Comparison of ENCODE assay signal across 12 mouse cellular contexts in genomic region chr11:95805010-95805409, GRCm38 (mm10). TPM values are rescaled to one million over a fixed set of nuclear protein-coding genes. Genes with fewer than 3 reads are reported as not detected.
DNase-seq lines count a peak whose midpoint lies in the region; ATAC-seq and TF ChIP-seq lines count a peak whose summit lies in the region.
"Had no signal": no experiment of that assay in that cellular context is flagged by ENCODE, and none has a peak within 500 bp of the region (broad histone marks: within the 10 kb centered on the region; RNA-seq: fewer than 3 reads in every experiment).

No protein-coding gene starts in this region.

- H3K4me3 ChIP-seq in heart, embryonic 12.5 days: no peak overlapping the region
- no peak overlapping the region for H3K4me3 ChIP-seq in liver, postnatal 0 days (ENCODE audit: low read depth, low read length)

- TF ChIP-seq EP300 in liver, postnatal 0 days (IDR thresholded peaks at IDR 0.05; ENCODE audit: low read depth): no peak

- H3K36me3 ChIP-seq in heart, embryonic 12.5 days: no peaks in the 10 kb centered on the region
- H3K36me3 ChIP-seq in liver, postnatal 0 days (replicated peaks; ENCODE audit: insufficient read depth, low read length): no peaks in the 10 kb centered on the region

- DNase-seq in heart, postnatal 10 days: no peak
- peak; percentile 40 for DNase-seq in liver, postnatal 0 days
- peak; percentile 46 for DNase-seq in thymus, postnatal 0 days (ENCODE audit: low spot score)
- DNase-seq in ovary, adult 18-20 months (ENCODE audit: low spot score): no peak
- DNase-seq in embryo, embryonic 11 days: no peak
- DNase-seq in layer of hippocampus, adult 18-20 months (ENCODE audit: low spot score in 2 of 2): no peak
- DNase-seq: B cell, adult 2 months; cerebellum, adult 11 months; heart, postnatal 36 days; lung, postnatal 36 days had no signal

- no peak overlapping the region for H3K9ac ChIP-seq in heart, embryonic 12.5 days
- peak overlapping the region; percentile 41; the same call in 1 of the 2 replicates for H3K9ac ChIP-seq in liver, postnatal 0 days (replicated peaks)

- 62% methylated on average over 5 of the region's 5 CpGs for WGBS in heart, embryonic 12.5 days
- 42% methylated on average over 5 of the region's 5 CpGs for whole genome bisulfite sequencing in liver, postnatal 0 days (ENCODE audit: insufficient replicate concordance)

- TF ChIP-seq CTCF in liver, postnatal 0 days (IDR thresholded peaks at IDR 0.05; ENCODE audit: low read depth): no peak

- peaks cover 10% of the 10 kb centered on the region for H3K9me3 ChIP-seq in heart, embryonic 12.5 days (replicated peaks)
- H3K9me3 ChIP-seq in liver, postnatal 0 days (ENCODE audit: low read length): no peaks in the 10 kb centered on the region

- intact Hi-C loops in heart, postnatal 10 days (cut with DNase I): no loop called here

- H3K4me1 ChIP-seq in heart, embryonic 12.5 days (replicated peaks): peaks cover 7% of the 10 kb centered on the region
- peaks cover 39% of the 10 kb centered on the region for H3K4me1 ChIP-seq in liver, postnatal 0 days (ENCODE audit: insufficient read depth)

- 0 out of 2 replicates have a peak overlapping the region, but pooled peaks have one; percentile 31 for H3K27ac ChIP-seq in heart, embryonic 12.5 days (ENCODE audit: poor library complexity, severe bottlenecking)
- peak overlapping the region; percentile 85 for H3K27ac ChIP-seq in liver, postnatal 0 days (ENCODE audit: low read depth)

- H3K27me3 ChIP-seq in heart, embryonic 12.5 days (replicated peaks): no peaks in the 10 kb centered on the region
- H3K27me3 ChIP-seq in liver, postnatal 0 days (ENCODE audit: insufficient read depth, low read length): no peaks in the 10 kb centered on the region

- ATAC-seq in heart, embryonic 12.5 days (ENCODE audit: insufficient number of reproducible peaks, low FRiP score): no peak
- peak; percentile 62 for ATAC-seq in granulocyte monocyte progenitor cell, adult 5-6 weeks (replicated peaks; ENCODE audit: poor library complexity, severe bottlenecking)
- ATAC-seq in liver, postnatal 0 days: no peak

- no peak overlapping the region for H3K4me2 ChIP-seq in heart, embryonic 12.5 days
- H3K4me2 ChIP-seq in liver, postnatal 0 days (ENCODE audit: low read depth, low read length): peak overlapping the region; percentile 36; the same call in 1 of the 2 replicates

RNA-seq across cellular contexts. Expression of gene Phospho1, which starts 19.3 kb away (rescaled TPM):
- 0.65 and 0.66 TPM in 2 replicates for polyA plus RNA-seq in heart, embryonic 12.5 days (2016; fragmentation: Nextera tagmentation; extraction: Ambion mirVana)
- total RNA-seq in heart, postnatal 10 days (2021): 100 to 1,000 TPM; 129 to 148 TPM
- 1.5 TPM in 1 of 2 replicates, not detected in the other for total RNA-seq in granulocyte monocyte progenitor cell, adult 5-6 weeks (2014; fragmentation: Nextera tagmentation)
- 0.41 TPM in 1 of 2 replicates, not detected in the other for total RNA-seq in granulocyte monocyte progenitor cell, adult 5-6 weeks (2017)
- 1.9 and 2.0 TPM in 2 replicates for polyA plus RNA-seq in liver, postnatal 0 days (2015; fragmentation: Nextera tagmentation; extraction: Ambion mirVana)
- 0.36 and 0.46 TPM in 2 replicates for polyA plus RNA-seq in thymus, postnatal 0 days (2015; fragmentation: Nextera tagmentation; extraction: Ambion mirVana)
- 10 to 100 TPM; 48.7 to 52.6 TPM for total RNA-seq in layer of hippocampus, adult 18-20 months (2021)

RNA-seq across cellular contexts. Expression of gene Gngt2, which starts 32.0 kb away (rescaled TPM):
- 39.1 and 39.2 TPM in 2 replicates for polyA plus RNA-seq in heart, embryonic 12.5 days (2016; fragmentation: Nextera tagmentation; extraction: Ambion mirVana)
- total RNA-seq in heart, postnatal 10 days (2021): 10 to 100 TPM; 24.7 to 26.0 TPM
- total RNA-seq in granulocyte monocyte progenitor cell, adult 5-6 weeks (2014; fragmentation: Nextera tagmentation): 2.7 and 24.3 TPM in 2 replicates
- 7.7 and 13.4 TPM in 2 replicates for total RNA-seq in granulocyte monocyte progenitor cell, adult 5-6 weeks (2017)
- 30.2 and 32.2 TPM in 2 replicates for polyA plus RNA-seq in liver, postnatal 0 days (2015; fragmentation: Nextera tagmentation; extraction: Ambion mirVana)
- 92.9 and 111 TPM in 2 replicates for polyA plus RNA-seq in thymus, postnatal 0 days (2015; fragmentation: Nextera tagmentation; extraction: Ambion mirVana)
- total RNA-seq in layer of hippocampus, adult 18-20 months (2021): 1 to 10 TPM; 2.0 to 5.1 TPM

RNA-seq across cellular contexts. Expression of gene Abi3, which starts 37.3 kb away (rescaled TPM):
- 22.3 and 26.0 TPM in 2 replicates for polyA plus RNA-seq in heart, embryonic 12.5 days (2016; fragmentation: Nextera tagmentation; extraction: Ambion mirVana)
- total RNA-seq in heart, postnatal 10 days (2021): 10 to 100 TPM; 16.2 to 21.1 TPM
- 5.1 and 7.0 TPM in 2 replicates for total RNA-seq in granulocyte monocyte progenitor cell, adult 5-6 weeks (2014; fragmentation: Nextera tagmentation)
- 1.9 and 2.4 TPM in 2 replicates for total RNA-seq in granulocyte monocyte progenitor cell, adult 5-6 weeks (2017)
- polyA plus RNA-seq in liver, postnatal 0 days (2015; fragmentation: Nextera tagmentation; extraction: Ambion mirVana): 9.8 and 10.2 TPM in 2 replicates
- polyA plus RNA-seq in thymus, postnatal 0 days (2015; fragmentation: Nextera tagmentation; extraction: Ambion mirVana): 181 and 185 TPM in 2 replicates
- total RNA-seq in layer of hippocampus, adult 18-20 months (2021): 1 to 10 TPM; 6.1 to 6.6 TPM

Comparison
In these comparisons a context has a peak if more than half of its experiments do, and no peak if none do; other contexts are left out.
1. DNase-seq: peak in liver, postnatal 0 days (single experiment) and thymus, postnatal 0 days (single experiment); none in heart, postnatal 10 days (0 of 2), ovary, adult 18-20 months (single experiment), embryo, embryonic 11 days (single experiment) and layer of hippocampus, adult 18-20 months (0 of 2).
2. RNA of gene Phospho1, which starts 19.3 kb away (total RNA-seq): 129 to 148 TPM in heart, postnatal 10 days and 48.7 to 52.6 TPM in layer of hippocampus, adult 18-20 months; 0.41 to 1.5 TPM in granulocyte monocyte progenitor cell, adult 5-6 weeks; every median in the first group is over 10 times any median in the second.